ENCODE assay signal across 17 mouse cellular contexts in genomic region chr13:48502422-48502821, GRCm38 (mm10). TPM values are rescaled to one million over a fixed set of nuclear protein-coding genes. Genes with fewer than 3 reads are reported as not detected.
"Had no signal": no experiment of that assay in that cellular context is flagged by ENCODE, and none has a peak within 500 bp of the region (broad histone marks: within the 10 kb centered on the region; RNA-seq: fewer than 3 reads in every experiment).

No protein-coding gene starts in this region.

- ATAC-seq: lung, postnatal 0 days; midbrain, embryonic 13.5 days; midbrain, embryonic 15.5 days had no signal

- H3K4me1 ChIP-seq: lung, embryonic 15.5 days; megakaryocyte, embryonic 14.5 days; stomach, embryonic 15.5 days had no signal

- H3K27me3 ChIP-seq: lung, embryonic 15.5 days; megakaryocyte, embryonic 14.5 days; midbrain, embryonic 13.5 days; midbrain, embryonic 15.5 days; neural tube, embryonic 12.5 days; stomach, embryonic 15.5 days had no signal

- H3K27ac ChIP-seq: lung, embryonic 15.5 days; macrophage; midbrain, embryonic 13.5 days; midbrain, embryonic 15.5 days; neural tube, embryonic 12.5 days; stomach, embryonic 15.5 days; stomach, postnatal 0 days had no signal

- DNase-seq: lung, adult 2 months; lung, postnatal 14 days; lung, postnatal 36 days; right cerebral cortex, postnatal 14 days; thymus, adult 2 months; thymus, postnatal 25 days; thymus, postnatal 4 days had no signal

- H3K9me3 ChIP-seq: lung, embryonic 15.5 days; midbrain, embryonic 15.5 days; stomach, embryonic 15.5 days had no signal

- H3K9ac ChIP-seq: lung, embryonic 15.5 days; midbrain, embryonic 13.5 days; midbrain, embryonic 15.5 days; neural tube, embryonic 12.5 days; stomach, embryonic 15.5 days had no signal

- H3K4me3 ChIP-seq: lung, embryonic 15.5 days; megakaryocyte, embryonic 14.5 days; midbrain, embryonic 13.5 days; midbrain, embryonic 15.5 days; neural tube, embryonic 12.5 days; stomach, embryonic 15.5 days had no signal

RNA-seq across cellular contexts. Expression of gene A830005F24Rik, which starts 10.9 kb away (rescaled TPM):
- polyA plus RNA-seq: lung, adult 2 months; macrophage; spleen, adult 2 months; thymus, adult 2 months had no signal
